Mouse (Mus musculus): ENCODE measurements around the gene Smim8.

Smim8 gene

GRCm38 (mm10) chr4:34720127-34720895 lies 57.9 kb downstream of the Smim8 start:
- no peak for DNase-seq (ENCODE audit: low read depth, low spot score)

- DNase-seq (ENCODE audit: low read depth, low spot score) = no peak
Measured at GRCm38 (mm10) chr4:34719421-34719820, 58.8 kb downstream of the Smim8 start.
